Mouse (Mus musculus): ENCODE measurements at regions not wholly inside any gene's neighbourhood (a gene's known extent, or its start where the extent isn't known, plus 50 kb on each side); places are given as distances from the start of the nearest gene placed in this dataset.
"Not testable (repeated sequence)": the region's sequence is repeated elsewhere in the genome, so short reads cannot be mapped to it uniquely, and the experiment has no call there.

GRCm38 (mm10) chr3:59563486-59564006, 166.0 kb upstream of the Gm5538 start:
- not testable (repeated sequence) for DNase-seq

- DNase-seq = no peak
These were observed 187.0 kb upstream of the Gm5538 start for GRCm38 (mm10) chr3:59542621-59543020.

GRCm38 (mm10) chr3:59540547-59540946, 189.0 kb upstream of the Gm5538 start:
- DNase-seq = not testable (repeated sequence)

- DNase-seq = not testable (repeated sequence)
These were observed 189.7 kb upstream of the Gm5538 start for GRCm38 (mm10) chr3:59539893-59540292.

- no peak for DNase-seq
These were observed 187.2 kb upstream of the Igsf10 start for GRCm38 (mm10) chr3:59531311-59531834.

- no peak for DNase-seq
These were observed 186.6 kb upstream of the Igsf10 start for GRCm38 (mm10) chr3:59530592-59531310.

GRCm38 (mm10) chr3:59520766-59521165, 176.6 kb upstream of the Igsf10 start:
- DNase-seq = no peak

- no peak for DNase-seq
These were observed 133.9 kb upstream of the Igsf10 start for GRCm38 (mm10) chr3:59478095-59478494.

- no peak for DNase-seq
These were observed 133.4 kb upstream of the Igsf10 start for GRCm38 (mm10) chr3:59477441-59478061.

GRCm38 (mm10) chr3:59468956-59469355, 124.8 kb upstream of the Igsf10 start:
- DNase-seq = no peak

GRCm38 (mm10) chr3:59462341-59463158, 118.4 kb upstream of the Igsf10 start:
- no peak for DNase-seq

GRCm38 (mm10) chr3:59456938-59457337, 112.7 kb upstream of the Igsf10 start:
- no peak for DNase-seq

GRCm38 (mm10) chr3:59451084-59451483, 106.9 kb upstream of the Igsf10 start:
- DNase-seq = no peak

- DNase-seq = no peak
These were observed 79.4 kb upstream of the Igsf10 start for GRCm38 (mm10) chr3:59423621-59424020.

- no peak for DNase-seq
These were observed 64.9 kb upstream of the Igsf10 start for GRCm38 (mm10) chr3:59409131-59409530.

- peak; percentile 55 to 58 for DNase-seq
These were observed 61.8 kb upstream of the Igsf10 start for GRCm38 (mm10) chr3:59406035-59406434.

GRCm38 (mm10) chr3:59401856-59402255, 57.7 kb upstream of the Igsf10 start:
- DNase-seq = peak; percentile 45 to 58

- DNase-seq = no peak
These were observed 57.2 kb upstream of the Igsf10 start for GRCm38 (mm10) chr3:59401425-59401824.
